Mouse (Mus musculus): ENCODE measurements around the gene 4931409K22Rik. TPM values are rescaled to one million over a fixed set of nuclear protein-coding genes. Genes with fewer than 3 reads are reported as not detected.

The 4931409K22Rik gene
- total RNA-seq, 2 experiments from 2014 or later: not detected

- DNase-seq: no peak
- intact Hi-C loops (cut with DNase I): no loop called here
These were observed 14.0 kb downstream of the 4931409K22Rik start for GRCm38 (mm10) chr5:24542643-24543042.

GRCm38 (mm10) chr5:24541144-24541569 lies 15.5 kb downstream of the 4931409K22Rik start:
- intact Hi-C loops (cut with DNase I): no loop called here
- no peak for DNase-seq

- DNase-seq: peak; percentile 77 to 85
- intact Hi-C loops (cut with DNase I): no loop called here
These were observed 16.0 kb downstream of the 4931409K22Rik start, which contains the start of gene Asb10 for GRCm38 (mm10) chr5:24540387-24541143. Gene Asb10 (minus strand): TSS chr5:24540978.

GRCm38 (mm10) chr5:24539571-24540296 lies 16.9 kb downstream of the 4931409K22Rik start:
- intact Hi-C loops (cut with DNase I): no loop called here
- DNase-seq: no peak

GRCm38 (mm10) chr5:24537618-24538017 lies 19.0 kb downstream of the 4931409K22Rik start:
- intact Hi-C loops (cut with DNase I): no loop called here
- DNase-seq: peak; percentile 46 to 58

- DNase-seq: no peak
- intact Hi-C loops (cut with DNase I): no loop called here
These were observed 20.1 kb downstream of the 4931409K22Rik start for GRCm38 (mm10) chr5:24536511-24536910.

- intact Hi-C loops (cut with DNase I): no loop called here
- no peak for DNase-seq
These were observed 20.9 kb downstream of the 4931409K22Rik start for GRCm38 (mm10) chr5:24535731-24536130.

GRCm38 (mm10) chr5:24534292-24534691 lies 22.3 kb downstream of the 4931409K22Rik start:
- intact Hi-C loops (cut with DNase I): loop anchor here (5.0 kb wide), 2 partner anchors 63 to 118 kb away; no protein-coding TSS in a partner anchor
- no peak for DNase-seq

GRCm38 (mm10) chr5:24533391-24533790 lies 23.2 kb downstream of the 4931409K22Rik start:
- intact Hi-C loops (cut with DNase I): loop anchor here (5.0 kb wide), 2 partner anchors 64 to 119 kb away; no protein-coding TSS in a partner anchor
- DNase-seq: no peak

GRCm38 (mm10) chr5:24530042-24530689 lies 26.4 kb downstream of the 4931409K22Rik start:
- DNase-seq: peak; percentile 92 to 97
- intact Hi-C loops (cut with DNase I): loop anchor here (5.0 kb wide), 2 partner anchors 67 to 122 kb away; no protein-coding TSS in a partner anchor

- intact Hi-C loops (cut with DNase I): loop anchor here (2.0 kb wide), 1 partner anchor 41 kb away; no protein-coding TSS in a partner anchor
- no peak for DNase-seq
These were observed 28.8 kb downstream of the 4931409K22Rik start for GRCm38 (mm10) chr5:24527780-24528179.

GRCm38 (mm10) chr5:24526889-24527230 lies 29.7 kb downstream of the 4931409K22Rik start, which contains the start of gene Gbx1:
Gene Gbx1 (minus strand): TSS chr5:24527202.
- DNase-seq: peak; percentile 53 to 57

GRCm38 (mm10) chr5:24526190-24526888 lies 30.3 kb downstream of the 4931409K22Rik start:
- intact Hi-C loops (cut with DNase I): no loop called here
- peak in 1 of 2 experiments; percentile 21 for DNase-seq

More at GRCm38 (mm10) chr5:24526889-24527230, 29.7 kb downstream of the 4931409K22Rik start, which contains the start of gene Gbx1:
- intact Hi-C loops (cut with DNase I): no loop called here

- no peak for DNase-seq
- intact Hi-C loops (cut with DNase I): no loop called here
These were observed 31.0 kb downstream of the 4931409K22Rik start for GRCm38 (mm10) chr5:24525360-24526189.

- intact Hi-C loops (cut with DNase I): no loop called here
- DNase-seq: no peak
These were observed 32.1 kb downstream of the 4931409K22Rik start for GRCm38 (mm10) chr5:24524522-24524921.

GRCm38 (mm10) chr5:24523806-24524205 lies 32.8 kb downstream of the 4931409K22Rik start:
- no peak for DNase-seq
- intact Hi-C loops (cut with DNase I): no loop called here

GRCm38 (mm10) chr5:24521366-24521765 lies 35.2 kb downstream of the 4931409K22Rik start:
- DNase-seq: no peak
- intact Hi-C loops (cut with DNase I): no loop called here

GRCm38 (mm10) chr5:24512271-24512670 lies 44.3 kb downstream of the 4931409K22Rik start:
- intact Hi-C loops (cut with DNase I): no loop called here
- peak; percentile 43 to 52 for DNase-seq

GRCm38 (mm10) chr5:24510635-24511034 lies 46.0 kb downstream of the 4931409K22Rik start:
- peak; percentile 57 to 73 for DNase-seq
- intact Hi-C loops (cut with DNase I): loop anchor here (1.0 to 2.0 kb wide), 2 partner anchors 89 to 142 kb away; no protein-coding TSS in a partner anchor
